Mouse (Mus musculus): ENCODE results near the gene Asxl2.
A peak's percentile ranks its signal among the peaks of the same experiment; 100 is the strongest.
"Not testable (repeated sequence)": the region's sequence is repeated elsewhere in the genome, so short reads cannot be mapped to it uniquely, and the experiment has no call there.

Gene Asxl2

DNA sequence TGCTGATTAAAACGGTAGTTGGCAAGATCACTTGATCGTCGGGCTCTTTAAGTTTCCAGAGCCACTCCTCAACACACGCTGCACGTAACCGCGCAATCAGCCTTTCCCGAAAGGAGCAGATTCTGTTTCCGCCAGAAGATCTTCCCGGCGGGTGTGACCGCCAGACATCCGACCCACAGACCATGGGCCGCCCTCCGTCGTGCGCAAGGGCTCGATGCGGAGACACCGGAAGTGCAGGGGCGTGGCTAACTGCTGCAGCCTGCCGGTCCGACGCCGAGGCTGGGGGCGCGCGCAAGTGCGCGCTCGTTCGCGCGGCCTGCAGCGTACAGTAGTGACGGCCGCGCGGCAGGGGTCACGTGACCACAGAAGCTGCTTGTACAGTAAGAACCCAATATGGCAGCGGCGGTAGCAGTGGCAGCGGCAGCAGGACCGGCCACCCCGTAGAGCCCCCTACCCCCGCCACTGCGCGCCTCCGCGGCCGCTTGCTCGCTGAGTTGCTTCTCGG lies at the start of gene Asxl2:
Asxl2 (plus strand) TSS at position 328 of the 505 bp plus-strand sequence.
- peak; percentile 97 to 98 for DNase-seq

DNA sequence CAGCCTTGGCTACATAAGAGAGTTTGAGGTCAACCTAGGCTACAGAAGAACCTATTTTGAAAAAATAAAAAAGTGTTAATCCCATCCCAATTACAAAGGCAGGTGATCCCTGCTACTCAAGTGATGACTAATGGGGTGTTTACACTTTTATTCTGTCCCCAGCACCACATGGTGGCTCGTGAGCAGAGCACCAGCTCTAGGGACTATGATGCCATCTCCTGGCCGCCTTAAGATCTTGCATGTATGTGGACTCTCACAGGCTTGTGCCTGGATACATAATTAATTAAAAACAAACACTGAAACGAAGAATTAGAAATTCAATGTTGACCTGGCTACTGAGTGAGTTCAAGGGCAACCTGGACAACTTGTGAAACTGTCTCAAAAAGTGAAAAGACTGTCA lies 49.5 kb upstream of the Asxl2 start:
- no peak for DNase-seq

- no peak for DNase-seq
These were observed 48.9 kb upstream of the Asxl2 start for GRCm38 (mm10) chr12:3377755-3378154.

- DNase-seq, result no peak
These were observed 41.8 kb upstream of the Asxl2 start for GRCm38 (mm10) chr12:3384860-3385259.

- no peak for DNase-seq
These were observed 41.4 kb upstream of the Asxl2 start for GRCm38 (mm10) chr12:3385271-3385670.

GRCm38 (mm10) chr12:3385940-3386339 lies 40.7 kb upstream of the Asxl2 start:
- DNase-seq, result no peak

GRCm38 (mm10) chr12:3387891-3388290 lies 38.8 kb upstream of the Asxl2 start:
- DNase-seq, result no peak

DNA sequence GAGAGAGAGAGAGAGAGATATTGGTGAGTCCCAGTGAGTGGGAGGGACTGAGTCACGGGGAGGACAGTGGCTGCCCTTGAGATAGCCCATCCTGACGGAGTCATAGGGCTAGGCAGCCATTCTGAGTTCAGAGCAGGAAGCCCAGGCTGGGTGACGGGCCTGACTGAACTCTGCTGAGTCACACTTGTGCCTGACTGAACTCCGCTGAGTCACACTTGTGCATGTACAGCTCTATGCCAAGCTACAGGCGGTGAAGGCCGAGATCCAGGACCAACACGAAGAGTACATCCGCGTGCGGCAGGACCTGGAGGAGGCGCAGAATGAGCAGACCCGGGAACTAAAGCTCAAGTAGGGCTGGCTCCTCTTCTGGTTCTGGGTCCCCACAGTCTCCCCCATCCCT lies 37.3 kb upstream of the Asxl2 start:
- no peak for DNase-seq

- DNase-seq, result no peak
These were observed 36.6 kb upstream of the Asxl2 start for GRCm38 (mm10) chr12:3390071-3390470.

DNA sequence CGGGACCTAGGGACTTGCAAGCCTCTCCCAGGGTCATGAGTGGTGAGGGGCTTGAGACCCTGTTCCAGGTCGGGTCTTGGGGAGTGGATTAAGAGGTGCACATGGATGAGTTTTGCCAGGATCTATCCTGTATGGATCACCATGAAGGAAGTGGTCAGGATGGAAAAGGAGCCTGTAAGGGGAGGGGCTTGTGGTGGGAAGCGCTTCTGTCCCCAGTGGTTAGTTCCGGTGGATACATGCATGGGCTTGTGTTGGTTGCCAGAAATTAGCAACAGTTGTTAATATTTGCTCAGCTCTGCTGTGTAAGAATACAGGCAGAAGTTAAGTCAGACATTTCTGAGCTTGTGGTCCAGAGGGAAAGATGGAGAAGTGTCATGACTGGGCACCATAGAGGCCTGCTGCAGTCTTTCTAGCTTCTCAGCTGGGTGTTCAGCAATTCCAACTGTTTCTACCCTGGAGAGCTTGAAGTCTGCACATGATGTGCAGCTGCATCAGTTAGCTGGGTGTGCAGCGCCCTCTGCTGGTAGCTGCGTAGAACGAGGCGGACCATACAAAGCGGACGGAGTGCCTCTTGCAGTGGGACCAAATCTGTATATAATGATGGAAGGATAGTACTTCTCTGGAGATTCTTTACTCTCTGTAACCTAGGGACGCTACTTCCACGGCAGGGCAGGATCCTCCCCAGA lies 35.9 kb upstream of the Asxl2 start:
- DNase-seq, result peak; percentile 25 to 33

DNA sequence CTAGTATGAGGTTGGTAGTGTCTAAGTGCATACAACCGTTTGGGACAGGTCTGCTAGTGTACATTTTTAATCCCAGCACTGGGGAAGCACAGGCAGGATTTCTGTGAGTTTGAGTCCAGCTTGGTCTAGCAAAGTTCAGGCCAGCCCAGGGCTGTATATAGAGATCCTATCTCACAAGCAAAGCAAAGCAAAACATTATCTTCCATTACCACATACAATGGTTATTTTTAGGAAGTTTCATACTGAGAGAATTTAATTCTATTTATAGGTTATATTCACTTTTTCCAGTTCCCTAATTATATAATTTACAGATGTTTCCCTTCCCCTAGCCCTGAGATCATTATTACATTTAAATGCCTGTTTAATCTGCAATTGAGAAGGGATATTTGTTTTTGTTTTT lies 35.4 kb upstream of the Asxl2 start:
- DNase-seq, result no peak

- no peak for DNase-seq
These were observed 33.5 kb upstream of the Asxl2 start for GRCm38 (mm10) chr12:3393140-3393539.

- no peak for DNase-seq
These were observed 29.7 kb upstream of the Asxl2 start for GRCm38 (mm10) chr12:3396931-3397330.

- not testable (repeated sequence) for DNase-seq
These were observed 21.0 kb upstream of the Asxl2 start for GRCm38 (mm10) chr12:3405662-3406061.

DNA sequence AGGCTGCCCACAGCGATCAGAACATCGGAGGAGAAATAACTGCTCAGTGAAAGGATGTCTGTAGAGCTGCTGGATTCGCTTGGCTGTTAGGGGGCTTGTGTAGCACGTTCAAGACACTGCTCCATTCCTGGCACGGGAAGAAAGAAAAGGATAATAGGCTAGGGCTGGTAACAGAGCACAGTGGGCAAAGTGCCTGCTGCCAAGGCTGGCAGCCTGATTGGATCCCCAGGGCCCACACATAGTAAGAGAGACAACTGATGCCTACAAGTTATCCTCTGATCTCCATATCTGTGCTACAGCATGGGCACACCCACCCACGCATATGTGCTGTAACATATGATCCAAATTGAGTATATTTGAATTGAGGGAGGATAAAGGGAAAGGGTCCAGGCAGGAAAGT lies 20.1 kb upstream of the Asxl2 start:
- no peak for DNase-seq

GRCm38 (mm10) chr12:3414956-3415355 lies 11.7 kb upstream of the Asxl2 start:
- no peak for DNase-seq

DNA sequence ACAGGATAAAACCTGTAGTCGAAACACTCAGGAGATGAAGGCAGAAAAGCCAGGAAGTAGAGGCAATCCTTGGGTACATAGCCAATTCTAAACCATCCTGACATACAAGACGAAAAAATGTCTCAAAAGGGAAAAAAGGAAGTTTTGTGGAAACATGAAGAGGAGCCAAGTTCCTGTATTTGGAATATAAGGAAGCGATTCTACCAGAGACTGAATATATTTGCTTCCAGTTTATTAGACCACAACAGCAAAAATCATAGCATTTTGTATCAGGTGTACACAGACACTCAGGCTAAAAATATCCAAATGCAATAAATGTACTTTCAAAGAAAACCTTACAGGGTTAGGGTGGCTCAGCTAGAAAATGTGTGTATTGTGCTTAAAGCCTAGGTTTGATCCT lies 7.9 kb upstream of the Asxl2 start:
- no peak for DNase-seq

DNA sequence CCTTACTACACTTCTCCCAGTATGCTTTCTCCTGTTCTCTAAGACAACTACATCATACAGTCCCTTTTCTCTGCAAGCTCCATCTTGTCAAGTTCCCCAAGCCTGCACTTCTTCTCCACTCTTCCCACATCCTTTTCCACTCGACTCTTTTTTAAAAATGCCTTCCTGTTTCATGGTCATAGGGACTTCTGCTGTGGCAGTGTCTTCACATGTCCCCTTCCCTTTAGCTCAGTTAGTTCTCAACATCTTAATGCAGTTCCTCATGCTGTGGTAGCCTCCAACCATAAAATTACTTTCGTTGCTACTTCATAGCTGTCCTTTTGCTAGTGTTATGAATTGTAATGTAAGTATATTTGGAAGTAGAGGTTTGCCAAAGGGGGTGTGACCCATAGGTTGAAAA lies 6.1 kb upstream of the Asxl2 start:
- DNase-seq, result no peak

DNA sequence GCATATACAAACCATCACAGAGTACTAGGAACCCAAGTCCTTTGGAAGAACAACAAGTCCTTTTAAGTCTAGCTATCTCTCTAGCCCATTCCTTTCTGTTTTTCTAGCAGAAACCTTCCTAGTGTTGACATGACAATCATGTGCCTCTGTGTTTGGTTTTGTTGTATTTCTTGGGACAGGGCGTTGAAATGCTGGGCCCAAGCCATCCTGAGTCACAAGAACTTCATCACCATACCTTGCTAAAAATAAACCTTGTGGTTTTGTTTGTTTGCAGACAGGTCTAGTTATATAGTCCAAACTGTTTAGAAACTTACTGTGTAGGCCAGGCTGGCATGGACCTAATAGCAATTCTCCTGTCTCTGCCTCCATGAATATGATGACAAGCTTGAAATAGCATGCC lies 3.9 kb upstream of the Asxl2 start:
- no peak for DNase-seq

GRCm38 (mm10) chr12:3424179-3424578 lies 2.5 kb upstream of the Asxl2 start:
- DNase-seq, result no peak

DNA sequence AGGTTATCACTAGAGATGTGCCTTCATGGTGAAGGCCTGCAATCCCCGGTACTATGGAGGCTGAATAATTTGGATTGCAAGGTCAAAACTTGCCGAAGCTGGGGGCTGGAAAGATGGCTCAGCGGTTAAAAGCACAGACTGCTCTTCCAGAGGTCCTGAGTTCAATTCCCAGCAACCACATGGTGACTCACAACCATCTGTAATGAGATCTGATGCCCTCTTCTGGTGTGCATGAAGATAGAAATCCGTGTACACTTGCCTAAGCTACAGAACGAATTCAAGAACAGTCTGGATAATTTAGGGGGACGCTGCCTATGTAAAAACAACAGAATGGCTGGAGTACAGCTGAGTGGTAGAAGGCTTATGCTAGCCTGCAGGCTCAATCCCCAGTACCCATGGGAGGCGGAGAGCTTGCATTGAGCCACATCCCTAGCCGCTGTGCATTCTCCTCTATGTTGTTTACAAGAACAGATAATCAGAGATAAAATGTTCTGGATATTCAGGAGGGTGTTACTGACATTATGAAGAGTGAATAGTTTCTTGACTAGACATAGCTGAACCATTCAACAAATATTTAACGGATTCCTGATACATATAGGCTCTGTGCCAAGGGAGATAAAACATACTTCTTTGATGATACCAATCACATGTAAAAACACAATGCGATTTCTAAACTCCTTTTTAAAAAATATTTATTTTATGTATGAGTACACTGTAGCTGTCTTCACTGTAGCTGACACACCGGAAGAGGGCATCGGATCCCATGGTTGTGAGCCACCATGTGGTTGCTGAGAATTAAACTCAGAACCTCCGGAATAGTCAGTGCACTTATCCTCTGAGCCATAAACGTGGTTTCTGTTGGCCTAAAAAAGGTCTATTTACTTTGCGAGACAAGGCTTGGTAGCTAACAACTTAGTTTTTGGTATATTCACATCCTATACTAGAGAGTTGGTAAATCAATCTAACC lies 999 bp upstream of the Asxl2 start:
- DNase-seq, result no peak

DNA sequence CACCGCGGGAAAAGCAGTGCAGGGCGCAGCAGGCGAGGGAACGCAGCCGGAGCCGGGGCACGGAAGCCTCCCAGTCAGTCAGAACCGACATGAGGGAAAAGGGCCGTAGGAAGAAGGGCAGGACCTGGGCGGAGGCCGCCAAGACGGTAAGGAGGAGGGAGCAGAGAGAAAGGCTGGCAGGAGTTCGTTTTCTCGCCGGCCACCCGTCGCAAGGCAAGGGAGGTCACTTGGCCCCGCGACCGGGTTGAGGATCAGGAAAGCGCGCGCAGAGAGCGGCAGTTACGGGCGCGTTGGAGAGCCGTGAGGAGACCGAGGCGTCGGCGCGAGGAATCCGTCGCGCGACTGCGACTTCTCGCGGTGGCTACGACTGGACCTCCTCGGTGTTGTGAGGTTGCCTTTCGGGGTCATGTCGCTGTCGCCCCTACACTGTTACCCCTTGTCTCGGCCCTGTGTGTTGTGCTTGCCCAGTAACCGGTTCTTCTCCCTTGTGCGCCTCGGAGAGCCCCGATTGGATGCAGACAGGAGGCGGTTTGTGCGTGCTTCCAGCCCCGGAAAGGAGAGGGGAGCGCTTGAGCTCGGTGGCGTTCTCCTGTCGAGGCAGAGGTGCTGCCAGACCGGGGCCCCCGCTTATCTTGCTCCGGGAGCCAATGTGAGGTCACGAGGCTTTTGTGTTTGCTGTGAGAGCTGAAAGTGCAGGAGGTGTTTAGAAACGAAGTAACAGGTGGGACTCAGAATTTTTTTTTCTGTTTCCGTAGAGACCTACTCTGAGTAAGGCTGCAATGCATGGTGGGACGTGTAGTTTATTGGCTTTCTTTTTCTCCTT lies 621 bp downstream of the Asxl2 start:
- DNase-seq, result peak; percentile 71 to 80
